In genomic region chr12:86504321-86504720, GRCm38 (mm10) we compare ENCODE assay signal across 22 mouse cellular contexts.
A peak's percentile ranks its signal among the peaks of the same experiment; 100 is the strongest.
DNase-seq lines count a peak whose midpoint lies in the region; TF ChIP-seq lines count a peak whose summit lies in the region.
"Had no signal": no experiment of that assay in that cellular context is flagged by ENCODE, and none has a peak within 500 bp of the region (broad histone marks: within the 10 kb centered on the region; RNA-seq: fewer than 3 reads in every experiment).

No protein-coding gene starts in this region.

- H3K27ac ChIP-seq in ES-Bruce4 (ENCODE audit: insufficient read depth, low read length) = peak overlapping the region; percentile 94
- H3K27ac ChIP-seq: forebrain, embryonic 10.5 days; forebrain, embryonic 13.5 days; heart, adult 2 months; heart, embryonic 10.5 days; heart, embryonic 13.5 days; hindbrain, embryonic 14.5 days; hindbrain, postnatal 0 days had no signal

- no peaks in the 10 kb centered on the region for H3K27me3 ChIP-seq in E14TG2a.4 (ENCODE audit: insufficient read depth, low read length)
- no peaks in the 10 kb centered on the region for H3K27me3 ChIP-seq in ES-Bruce4 (ENCODE audit: control insufficient read depth, insufficient read depth, low read length, poor library complexity, severe bottlenecking)
- H3K27me3 ChIP-seq: forebrain, embryonic 13.5 days; heart, embryonic 13.5 days had no signal

- H3K4me1 ChIP-seq in E14TG2a.4 (replicated peaks; ENCODE audit: low read depth, low read length) = peaks cover 85% of the 10 kb centered on the region
- peaks cover 22% of the 10 kb centered on the region for H3K4me1 ChIP-seq in ES-Bruce4 (ENCODE audit: control insufficient read depth, insufficient read depth, low read length)

- TF ChIP-seq CTCF in E14TG2a.4 (conservative IDR thresholded peaks at IDR 0.05; ENCODE audit: low read length) (no peak), ES-Bruce4 (IDR thresholded peaks at IDR 0.05; ENCODE audit: low read depth, low read length) (no peak)

- H3K36me3 ChIP-seq in E14TG2a.4 (ENCODE audit: insufficient read depth, low read length) (peaks cover 83% of the 10 kb centered on the region), ES-Bruce4 (ENCODE audit: control insufficient read depth, insufficient read depth, low read length, poor library complexity, severe bottlenecking) (peaks cover 51% of the 10 kb centered on the region)
- H3K36me3 ChIP-seq: forebrain, embryonic 10.5 days; heart, embryonic 10.5 days; heart, embryonic 13.5 days had no signal

- TF ChIP-seq EP300 in ES-Bruce4 (IDR thresholded peaks at IDR 0.05; ENCODE audit: insufficient read depth, low read depth, low read length) = peak; percentile 99

- no peaks in the 10 kb centered on the region for H3K9me3 ChIP-seq in E14TG2a.4 (ENCODE audit: low read length)
- no peaks in the 10 kb centered on the region for H3K9me3 ChIP-seq in ES-Bruce4 (replicated peaks; ENCODE audit: control insufficient read depth, insufficient read depth, low read length, poor library complexity, severe bottlenecking)
- H3K9me3 ChIP-seq: forebrain, embryonic 10.5 days; forebrain, embryonic 13.5 days; heart, embryonic 10.5 days; heart, embryonic 13.5 days had no signal

- DNase-seq in R1 (ENCODE audit: low read depth, low spot score) = peak; percentile 97
- no peak for DNase-seq in lung, postnatal 36 days
- DNase-seq in Muller cell, postnatal 12 days (ENCODE audit: inconsistent ontology term) = no peak
- DNase-seq in layer of hippocampus, postnatal 14 days (ENCODE audit: low spot score in 2 of 2) = no peak
- DNase-seq: adrenal gland, postnatal 10 days; adrenal gland, postnatal 36 days; cerebellum, adult 18-20 months; cerebellum, adult 9-10 months; cerebellum, postnatal 14 days; gastrocnemius, postnatal 10 days; gastrocnemius, postnatal 36 days; heart, adult 2 months; heart, postnatal 14 days; heart, postnatal 4 days had no signal

- peak overlapping the region; percentile 76 for H3K9ac ChIP-seq in ES-Bruce4 (ENCODE audit: low read depth, poor library complexity, severe bottlenecking)
- H3K9ac ChIP-seq: forebrain, embryonic 13.5 days; heart, embryonic 13.5 days; hindbrain, embryonic 14.5 days had no signal

- H3K4me3 ChIP-seq in E14TG2a.4 (replicated peaks; ENCODE audit: low read length) (peak overlapping the region; percentile 77), ES-Bruce4 (ENCODE audit: low read depth, low read length) (peak overlapping the region; percentile 47)
- H3K4me3 ChIP-seq: forebrain, embryonic 10.5 days; forebrain, embryonic 13.5 days; heart, adult 2 months; heart, embryonic 10.5 days; heart, embryonic 13.5 days had no signal

- TF ChIP-seq POLR2A in ES-Bruce4 (IDR thresholded peaks at IDR 0.05; ENCODE audit: insufficient read depth, low read length) = no peak
